Mouse (Mus musculus): Measurements from ENCODE around the gene Frzb. TPM values are rescaled to one million over a fixed set of nuclear protein-coding genes. Genes with fewer than 3 reads are reported as not detected.

Frzb gene
- total RNA-seq, 4 experiments from 2014 or later: 24.6 to 29.1 (median 28.7) TPM

DNA sequence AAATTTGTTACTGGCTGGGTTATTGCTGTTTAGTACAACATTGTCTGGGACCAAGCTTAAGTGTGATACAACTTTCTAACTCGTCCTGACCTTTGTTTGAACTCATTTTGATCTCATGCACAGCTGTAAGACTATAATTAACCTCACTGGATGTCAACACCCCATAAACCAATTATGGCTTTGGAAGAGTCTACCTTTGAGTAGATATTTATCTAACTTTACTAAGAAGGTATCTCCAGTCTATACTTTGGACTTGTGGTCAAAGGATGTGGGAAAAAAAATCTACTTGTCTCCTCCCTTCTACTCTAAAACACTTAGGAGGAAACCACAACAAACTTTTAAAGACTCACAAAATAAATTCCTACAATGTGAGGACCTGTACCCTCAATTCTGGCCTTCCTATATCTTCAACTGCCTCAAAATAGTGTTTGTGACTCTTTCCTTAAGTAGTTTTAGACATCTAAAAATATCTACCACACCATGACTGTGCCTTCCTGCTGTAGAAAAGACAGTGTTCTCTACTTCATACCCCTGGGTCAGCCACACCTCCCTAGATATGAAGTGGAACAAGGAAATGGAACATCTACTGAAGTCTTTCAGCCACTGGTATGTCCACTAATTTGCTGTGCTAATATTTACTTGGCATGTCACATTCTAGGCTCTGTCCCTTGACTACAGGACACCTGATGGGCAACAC, 16.9 kb downstream of the Frzb start:
- DNase-seq (ENCODE audit: low spot score in 2 of 2): no peak

DNA sequence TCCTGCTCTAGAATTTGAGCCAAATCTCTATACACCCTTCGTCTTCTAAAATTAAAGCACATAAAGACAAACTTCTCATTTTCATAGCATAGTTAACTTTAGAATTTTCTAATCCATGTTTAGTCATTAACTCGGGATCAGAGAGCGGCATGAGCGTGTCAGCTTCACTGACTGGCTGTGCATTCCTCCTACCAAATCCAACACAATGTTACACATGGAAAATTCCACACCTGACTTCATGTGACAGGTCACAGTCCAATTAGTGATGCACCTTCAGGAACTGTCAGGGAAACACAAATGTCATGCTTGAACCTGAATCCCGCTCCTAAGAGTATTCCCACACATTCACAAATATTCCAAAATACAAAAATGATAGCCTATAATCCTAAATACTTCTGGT, 24.3 kb downstream of the Frzb start:
- no peak for DNase-seq (ENCODE audit: low spot score in 2 of 2)

DNA sequence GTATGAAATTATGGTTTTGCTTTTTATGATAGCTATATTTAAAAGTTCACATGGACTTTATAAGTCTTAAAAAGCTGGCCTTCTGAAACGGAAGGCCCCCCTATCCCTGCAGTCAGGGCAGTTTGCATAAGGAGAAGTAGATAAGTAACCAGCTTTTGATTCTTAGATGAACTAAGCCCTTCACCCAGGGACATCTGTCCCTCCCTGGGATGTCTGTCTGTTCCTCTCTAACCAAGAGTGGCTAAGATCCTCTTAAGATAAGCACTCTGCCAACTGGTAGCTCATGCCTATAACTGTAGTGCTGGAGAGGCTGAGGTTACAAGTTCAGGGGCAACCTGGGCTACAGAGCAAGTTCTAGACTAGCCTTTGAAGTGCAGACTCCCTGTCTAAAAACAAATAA, 25.4 kb downstream of the Frzb start:
- no peak for DNase-seq (ENCODE audit: low spot score in 2 of 2)

DNA sequence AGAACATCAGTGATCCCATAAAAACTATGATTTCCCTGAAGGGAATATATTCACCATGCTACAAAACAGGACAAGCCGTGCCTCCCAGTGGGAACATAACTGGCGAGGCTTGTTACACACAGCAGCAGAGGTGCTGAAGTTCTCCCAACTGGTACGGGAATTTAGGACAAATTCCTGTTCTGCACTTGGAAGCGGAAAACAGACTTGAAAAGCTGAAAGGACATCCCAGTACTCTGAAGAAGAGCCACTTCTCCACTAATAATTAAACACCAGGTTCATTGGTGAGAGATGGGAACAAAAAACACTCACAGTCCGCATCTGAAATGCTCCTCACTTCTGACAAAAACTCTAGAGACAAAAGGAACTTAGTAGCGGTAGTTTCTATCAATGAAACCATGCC, 31.1 kb downstream of the Frzb start:
- no peak for DNase-seq (ENCODE audit: low spot score in 2 of 2)

DNA sequence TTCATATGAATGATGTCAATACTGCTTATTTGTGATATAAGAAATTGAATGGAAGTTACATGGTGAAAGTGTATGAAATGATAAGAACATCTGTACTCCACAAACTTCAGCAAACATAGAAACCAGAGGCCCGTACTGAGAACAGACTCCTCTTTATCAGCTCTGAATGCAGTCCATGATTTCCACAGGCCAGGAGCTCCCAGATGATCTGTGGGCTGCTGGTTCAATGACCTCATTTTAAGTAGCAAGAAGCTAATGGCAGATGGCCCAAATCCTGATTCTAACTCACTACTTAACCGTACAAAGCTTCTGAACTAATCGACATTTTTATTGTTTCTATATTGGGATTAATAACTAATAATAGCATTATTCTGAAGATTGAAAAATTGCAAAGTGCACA, 33.0 kb downstream of the Frzb start:
- peak in 1 of 2 experiments; percentile 5 for DNase-seq (ENCODE audit: low spot score in 2 of 2)

DNA sequence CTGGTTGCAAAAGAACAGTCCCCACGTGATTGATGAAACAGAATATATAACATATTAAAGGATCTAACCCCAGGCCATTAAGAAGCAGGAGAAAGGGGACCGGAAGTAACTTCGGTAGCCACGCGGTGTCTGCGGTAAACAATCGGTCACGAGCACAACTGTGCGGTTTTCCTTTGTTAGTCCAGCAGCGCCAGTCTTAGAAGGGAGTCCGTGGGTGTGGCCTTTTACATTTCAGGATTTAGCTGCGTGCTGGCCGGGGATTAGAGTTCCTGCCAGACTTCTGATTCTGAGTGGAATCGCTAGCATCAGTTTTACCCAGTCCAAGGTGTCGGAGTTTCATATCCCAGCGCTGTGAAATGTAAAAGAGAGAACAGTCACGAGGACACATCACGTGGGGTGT, 34.3 kb downstream of the Frzb start:
- DNase-seq (ENCODE audit: low spot score in 2 of 2): no peak

DNA sequence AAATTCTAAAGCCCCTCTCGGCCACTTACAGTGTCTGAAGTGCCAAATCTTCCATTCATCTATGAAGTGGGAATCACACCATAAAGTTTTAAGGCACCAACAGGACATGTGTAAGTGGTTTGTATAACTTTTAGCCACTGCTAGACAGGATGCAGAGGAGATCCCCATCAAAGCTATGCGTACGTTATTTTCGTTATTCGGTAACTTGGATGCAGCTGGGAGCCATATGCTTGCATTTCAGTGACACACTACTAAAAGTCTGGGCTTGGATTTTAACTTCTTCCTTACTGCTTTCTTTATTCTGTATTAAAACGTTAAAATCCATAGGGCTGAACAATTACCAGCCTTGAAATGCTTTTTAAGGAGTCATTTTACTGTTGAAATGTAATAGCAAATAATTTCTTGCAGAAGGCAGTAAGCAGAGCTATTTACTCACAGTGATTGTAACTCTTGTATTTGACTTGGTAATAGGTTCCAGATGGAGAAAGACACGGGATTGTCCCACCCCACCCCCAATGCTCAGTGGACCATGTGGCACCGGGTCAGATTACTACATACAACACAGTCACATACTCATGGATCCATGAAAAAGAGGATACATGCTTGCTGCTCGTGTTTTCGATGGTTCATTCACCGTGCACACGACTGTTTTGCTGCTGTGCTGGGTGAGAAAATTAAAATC, 37.4 kb downstream of the Frzb start:
- no peak for DNase-seq (ENCODE audit: low spot score in 2 of 2)

DNA sequence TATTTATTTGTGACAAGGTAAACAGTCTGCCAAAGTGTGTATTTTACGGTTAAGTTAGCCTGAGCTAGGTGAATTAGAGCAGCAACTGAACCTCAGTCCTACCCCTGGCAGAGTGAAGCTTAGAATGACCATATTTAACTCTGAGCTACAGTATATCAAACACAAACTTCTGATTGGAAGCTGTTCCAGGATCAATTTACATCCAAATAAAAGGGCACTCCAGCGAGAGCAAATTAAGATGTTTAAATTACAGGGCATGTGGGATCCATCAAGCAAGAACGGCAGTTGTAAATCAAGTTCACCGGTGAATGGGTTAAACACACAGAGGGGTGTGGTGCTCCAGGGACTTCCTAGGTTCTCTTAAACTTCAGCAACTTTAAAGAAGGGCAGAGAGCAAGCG, 42.7 kb downstream of the Frzb start:
- no peak for DNase-seq (ENCODE audit: low spot score in 2 of 2)

DNA sequence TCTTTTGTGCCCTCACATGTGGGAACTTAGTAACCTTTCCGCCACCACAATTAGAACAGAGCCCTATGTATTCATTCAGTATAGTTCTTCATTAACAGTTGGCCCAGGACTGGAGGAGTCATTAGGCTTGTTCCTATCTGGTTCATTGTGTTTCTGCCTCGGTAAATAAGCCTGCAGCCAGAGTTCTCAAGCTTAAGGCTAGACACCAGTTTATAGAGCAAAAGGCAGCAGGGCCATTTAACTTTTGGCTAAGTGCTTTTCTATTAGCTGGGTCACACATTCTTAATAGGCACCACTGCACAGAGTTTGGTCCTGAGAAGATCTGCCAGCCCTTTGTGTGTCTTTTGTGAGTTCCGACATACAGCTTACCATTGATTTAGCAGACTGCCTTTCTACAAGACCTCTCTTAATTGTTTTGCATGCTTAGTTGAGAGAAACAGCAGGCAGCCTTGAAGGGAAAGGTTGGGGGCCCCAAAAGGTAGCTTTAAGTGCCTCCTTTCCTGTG, 48.8 kb downstream of the Frzb start:
- DNase-seq (ENCODE audit: low spot score in 2 of 2): no peak

DNA sequence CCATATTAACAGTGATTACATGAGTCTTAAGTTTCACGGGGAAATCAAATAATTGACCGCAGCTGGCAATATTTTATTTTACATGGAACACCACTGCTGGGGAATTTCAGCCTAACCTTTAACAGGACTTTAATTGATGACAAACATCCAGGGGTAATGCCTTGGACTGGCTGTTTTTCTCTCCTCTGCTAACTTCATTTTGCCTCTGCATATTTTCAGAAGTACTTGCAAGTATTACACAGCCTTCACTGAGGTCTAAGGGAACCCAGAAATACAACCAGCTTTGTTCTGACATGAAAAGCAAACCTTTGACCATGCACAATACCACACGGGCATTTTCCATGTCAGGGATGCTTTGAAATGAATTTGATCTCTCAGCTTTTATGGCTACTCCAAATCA, 50.6 kb downstream of the Frzb start:
- no peak for DNase-seq (ENCODE audit: low spot score in 2 of 2)

DNA sequence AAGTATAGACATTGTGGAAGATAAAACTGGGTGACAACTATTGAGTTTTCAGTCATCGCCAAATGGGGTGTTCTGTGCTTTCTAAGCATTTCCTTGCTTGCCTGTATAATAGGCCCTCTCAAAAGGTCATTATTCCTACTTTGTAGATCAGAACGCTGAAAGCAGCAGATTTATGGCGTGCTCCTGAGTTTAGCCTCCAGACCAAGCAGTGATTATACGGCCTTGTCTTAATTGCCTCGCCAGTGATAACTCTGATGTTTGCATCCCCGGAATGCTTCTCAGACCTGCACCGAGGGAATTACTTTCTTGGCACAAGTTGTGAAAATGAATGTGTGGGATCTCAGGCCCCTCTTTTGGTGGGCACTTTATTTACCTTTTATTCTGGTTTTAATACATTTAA, 51.4 kb downstream of the Frzb start:
- DNase-seq (ENCODE audit: low spot score in 2 of 2): no peak

DNA sequence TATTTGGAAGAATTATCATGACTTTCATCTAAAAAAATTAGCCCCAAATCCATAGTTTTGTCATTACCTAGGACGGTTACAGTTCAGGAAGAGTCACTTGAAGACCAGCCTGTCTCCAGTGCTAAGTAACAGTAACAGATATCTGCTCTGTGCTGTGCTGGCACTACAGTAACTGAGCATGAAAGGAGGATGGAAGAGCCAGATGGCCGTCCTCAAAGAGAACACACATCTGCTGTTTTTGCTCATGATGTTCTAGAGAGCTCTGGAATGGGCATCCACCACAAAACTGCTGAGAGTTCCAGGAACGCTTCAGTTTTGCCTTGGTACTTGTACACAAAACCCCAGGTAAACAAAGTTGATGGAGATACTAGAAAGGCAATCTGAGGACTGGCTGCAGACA, 59.1 kb downstream of the Frzb start:
- DNase-seq (ENCODE audit: low spot score in 2 of 2): peak; percentile 67 to 73

DNA sequence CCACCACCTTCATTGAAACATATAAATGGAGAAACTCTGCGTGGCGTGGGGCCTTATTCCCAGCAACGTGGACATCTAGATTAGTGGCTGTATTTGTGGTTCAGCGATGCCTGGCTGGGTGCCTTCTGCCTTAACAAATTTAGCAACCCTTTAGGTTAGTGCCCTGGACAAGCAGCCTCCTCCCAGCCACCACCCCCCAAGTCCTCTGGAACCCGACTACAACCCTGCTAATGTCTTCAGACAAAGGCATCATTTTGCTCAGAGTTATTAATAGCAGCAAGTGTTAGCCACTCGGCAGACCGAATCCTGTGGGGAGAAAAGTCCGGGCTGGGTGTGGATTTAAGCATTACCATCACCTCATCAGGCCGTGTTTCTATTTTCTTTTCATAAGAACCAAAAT, 59.8 kb downstream of the Frzb start:
- no peak for DNase-seq (ENCODE audit: low spot score in 2 of 2)

DNA sequence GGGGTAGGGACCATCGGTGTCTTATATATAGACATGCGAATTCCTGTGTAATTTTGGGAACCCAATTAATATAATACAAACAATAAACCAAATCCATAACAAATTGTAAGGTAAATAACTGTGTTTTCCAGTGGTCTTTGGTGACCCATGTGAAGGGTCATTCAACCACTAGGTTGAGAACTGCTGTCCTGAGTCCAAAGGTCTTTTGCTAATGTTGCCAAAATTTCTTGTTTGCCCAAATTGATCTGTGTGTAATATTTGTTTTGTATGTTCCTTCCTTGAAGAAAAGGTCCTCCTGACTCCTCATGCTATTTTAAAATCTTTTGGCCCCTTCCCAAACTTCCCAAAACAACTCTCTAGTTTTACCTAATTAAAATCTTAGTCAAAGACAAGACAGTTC, 61.2 kb downstream of the Frzb start:
- DNase-seq (ENCODE audit: low spot score in 2 of 2): no peak

DNA sequence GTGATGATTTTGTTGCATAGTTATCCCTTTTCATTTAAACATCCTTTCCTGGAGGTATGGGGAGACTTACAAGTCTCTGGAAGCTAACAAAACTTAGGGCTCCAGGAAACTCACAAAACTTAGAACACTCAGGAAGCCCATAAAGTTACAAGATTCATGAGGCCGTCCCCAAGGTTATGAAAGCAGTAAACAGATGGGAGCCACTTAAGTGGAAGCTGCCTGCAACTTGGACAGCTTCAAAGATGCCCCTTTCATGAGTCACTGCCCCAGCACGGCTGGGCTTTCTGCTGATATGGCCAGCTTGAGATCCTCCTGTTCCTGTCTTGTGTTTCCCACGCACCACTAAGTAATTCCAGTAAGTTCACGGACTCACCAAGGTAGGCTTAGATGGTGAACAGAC, 63.0 kb downstream of the Frzb start:
- no peak for DNase-seq (ENCODE audit: low spot score in 2 of 2)

DNA sequence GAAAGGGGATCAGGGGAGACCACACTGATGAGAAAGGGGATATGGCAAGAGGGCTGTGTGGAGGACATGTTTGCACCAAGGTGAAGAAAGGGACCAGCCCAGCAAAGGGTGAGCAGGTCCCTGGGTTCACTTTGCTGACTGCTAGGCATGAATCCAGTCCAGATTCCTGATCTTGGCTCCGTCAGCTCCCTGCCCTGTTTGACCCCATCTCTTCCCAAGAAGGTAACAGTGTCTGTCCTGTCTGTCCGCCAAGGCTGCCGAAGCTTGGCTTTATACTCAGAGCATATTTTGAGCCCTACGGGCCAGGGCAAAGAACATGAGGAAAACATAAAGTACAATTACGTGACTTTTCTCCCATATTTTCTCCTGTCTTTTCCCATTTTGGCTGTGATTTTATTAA, 67.6 kb downstream of the Frzb start:
- no peak for DNase-seq (ENCODE audit: low spot score in 2 of 2)

DNA sequence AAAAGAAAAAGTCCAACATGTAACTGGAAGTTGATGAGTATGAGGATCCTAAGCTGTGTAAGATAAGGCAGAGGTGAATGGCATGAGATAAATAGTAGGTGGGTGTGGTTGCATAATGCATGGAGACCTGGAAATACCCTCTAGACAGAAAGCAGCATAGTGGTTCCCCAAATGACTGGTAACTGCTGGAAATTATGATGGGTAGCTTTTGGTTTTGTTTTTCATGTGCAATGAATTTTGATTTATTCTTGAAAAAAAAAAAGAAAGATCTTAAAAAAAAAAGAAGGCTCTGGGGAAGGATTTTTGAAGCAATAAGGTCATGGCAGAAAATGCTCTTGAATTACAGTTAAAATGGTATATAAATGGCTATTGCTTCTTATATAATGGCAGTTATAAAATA, 72.5 kb downstream of the Frzb start:
- no peak for DNase-seq (ENCODE audit: low spot score in 2 of 2)

DNA sequence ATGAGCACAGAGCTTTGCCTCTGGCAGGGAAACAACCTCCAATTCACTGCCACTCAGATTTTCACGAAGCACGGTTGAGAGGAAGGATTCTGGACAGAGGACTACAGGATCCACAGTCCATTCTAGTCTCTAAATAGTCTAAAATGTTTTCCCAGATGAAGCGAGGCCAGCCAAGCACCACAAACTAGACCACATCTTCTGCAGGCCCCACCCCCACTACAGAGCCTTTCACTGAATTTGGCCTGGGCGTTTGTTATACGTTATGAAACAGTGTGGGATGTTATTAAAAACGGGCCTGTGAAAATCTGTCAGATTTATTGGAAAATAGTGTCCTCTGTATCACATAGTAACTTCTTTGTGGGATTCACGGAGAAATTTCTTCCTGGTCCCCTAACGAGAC, 76.0 kb downstream of the Frzb start:
- no peak for DNase-seq (ENCODE audit: low spot score in 2 of 2)

Other genes starting within 250 kb of the Frzb start
- not detected for gene Prdx6b, start 155.2 kb downstream of the Frzb start, total RNA-seq (2022)
- gene Dnajc10, start 132.2 kb downstream of the Frzb start, total RNA-seq (2022): 10 to 100 TPM; 60.3 to 65.4 (median 63.2) TPM
- gene Nckap1, start 133.8 kb upstream of the Frzb start, total RNA-seq (2022): 100 to 1,000 TPM; 456 to 567 (median 512) TPM
- 10 to 100 TPM; 23.2 to 30.7 (median 26.7) TPM for gene Dusp19, start 169.4 kb upstream of the Frzb start, total RNA-seq (2022)
- 10 to 100 TPM; 15.0 to 22.8 (median 19.2) TPM for gene Nup35, start 169.6 kb upstream of the Frzb start, total RNA-seq (2022)